Mouse (Mus musculus) midbrain, embryonic 11.5 days (tissue): ENCODE results near the gene Vhl. TPM values are rescaled to one million over a fixed set of nuclear protein-coding genes. Genes with fewer than 3 reads are reported as not detected.

Experiments
- ATAC-seq: fragments of 200-750 bp; cut with Nextera tagmentation; 2 replicates; pipeline ENCODE4 v1.8.0; 2017; ENCODE audit warnings: moderate TSS enrichment, moderate library complexity; ENCODE audit not compliant: low FRiP score
- DNase-seq: peaks from one replicate; pipeline ENCODE4 v3.0.0; 2015; ENCODE audit warnings: low spot score; ENCODE audit errors: missing footprints
- H3K27ac ChIP-seq: fragments of 300-500 bp; sonication (generic); 2 replicates; pipeline ENCODE4 v1.5.1; 2014; ENCODE audit warnings: low read depth, low read length
- H3K27me3 ChIP-seq: fragments of 300-500 bp; sonication (generic); 2 replicates; pipeline ENCODE4 v1.6.1; 2014; ENCODE audit warnings: mild to moderate bottlenecking, low read length, moderate library complexity, mixed read lengths; ENCODE audit not compliant: control insufficient read depth, insufficient read depth
- H3K36me3 ChIP-seq: fragments of 300-500 bp; sonication (generic); 2 replicates; pipeline ENCODE4 v1.6.1; 2014; ENCODE audit warnings: mild to moderate bottlenecking, low read length, moderate library complexity, mixed read lengths; ENCODE audit not compliant: control insufficient read depth, insufficient read depth
- H3K4me1 ChIP-seq: fragments of 300-500 bp; sonication (generic); 2 replicates; pipeline ENCODE4 v1.6.1; 2014; ENCODE audit warnings: low read length; ENCODE audit not compliant: control insufficient read depth, insufficient read depth
- H3K4me2 ChIP-seq: fragments of 300-500 bp; sonication (generic); 2 replicates; pipeline ENCODE4 v1.6.1; 2014; ENCODE audit warnings: mild to moderate bottlenecking, moderate library complexity
- H3K4me3 ChIP-seq: fragments of 300-500 bp; sonication (generic); 2 replicates; pipeline ENCODE4 v1.5.1; 2014; ENCODE audit warnings: low read depth, low read length
- H3K9ac ChIP-seq: fragments of 300-500 bp; sonication (generic); 2 replicates; pipeline ENCODE4 v1.6.1; 2014; ENCODE audit warnings: low read length
- H3K9me3 ChIP-seq: fragments of 300-500 bp; sonication (generic); 2 replicates; pipeline ENCODE4 v1.6.1; 2016; ENCODE audit warnings: low read length; ENCODE audit not compliant: control insufficient read depth
- WGBS: fragments of 180-500 bp; shearing (Covaris S2); extraction: QIAGEN DNeasy Blood & Tissue Kit; methylation state at CpG from one replicate; pipeline ENCODE4 v1.1.7; 2014; 5-methylcytosine and 5-hydroxymethylcytosine counted together
- polyA plus RNA-seq: library from polyadenylated mRNA; unstranded; fragments of >200 nt; fragmentation: Nextera tagmentation; extraction: Ambion mirVana; gene quantifications from 2 replicates; pipeline ENCODE4 v1.2.1, GENCODE M21; 2014

Gene Vhl
- polyA plus RNA-seq, 1 experiment from 2014 or later = 60.9 TPM

GRCm38 (mm10) chr6:113614152-113614551, 9.6 kb upstream of the Vhl start:
- Histone ChIP-seq H3K4me2 (no peak overlapping the region), H3K4me1 (no peaks in the 10 kb centered on the region), H3K27ac (no peak overlapping the region), H3K9me3 (no peaks in the 10 kb centered on the region), H3K27me3 (no peaks in the 10 kb centered on the region), H3K4me3 (no peak overlapping the region), H3K9ac (no peak overlapping the region), H3K36me3 (peaks cover 22% of the 10 kb centered on the region)
- WGBS = 95% methylated on average over 7 of the region's 7 CpGs
- no peak for ATAC-seq
- DNase-seq = no peak

- no peak overlapping the region for H3K27ac ChIP-seq
- DNase-seq (no peak), ATAC-seq (no peak)
- WGBS = 96% methylated on average over 8 of the region's 8 CpGs
- peaks cover 22% of the 10 kb centered on the region for H3K36me3 ChIP-seq
- no peak overlapping the region for H3K4me2 ChIP-seq
- H3K4me1 ChIP-seq = no peaks in the 10 kb centered on the region
- no peaks in the 10 kb centered on the region for H3K9me3 ChIP-seq
- no peak overlapping the region for H3K9ac ChIP-seq
- H3K4me3 ChIP-seq = no peak overlapping the region
- no peaks in the 10 kb centered on the region for H3K27me3 ChIP-seq
These were observed 8.8 kb upstream of the Vhl start for GRCm38 (mm10) chr6:113614997-113615396.

DNA sequence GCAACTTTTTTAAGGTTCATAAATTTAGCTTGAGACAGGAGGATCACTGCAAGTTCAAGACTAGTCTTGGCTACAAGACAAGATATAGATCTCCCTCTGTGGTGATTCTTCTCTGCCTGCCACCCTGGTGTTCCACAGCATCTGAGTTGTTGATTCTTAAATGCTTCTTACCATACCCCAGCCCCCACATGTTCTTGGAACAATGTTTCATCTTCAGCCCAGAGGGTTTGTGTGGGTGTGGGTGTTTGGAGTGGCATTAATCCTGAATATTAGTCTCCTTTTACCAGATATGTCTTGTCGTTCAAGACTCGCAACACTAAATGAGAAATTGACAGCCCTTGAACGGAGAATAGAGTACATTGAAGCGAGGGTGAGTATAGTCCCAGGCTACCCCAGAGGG, 8.3 kb upstream of the Vhl start:
- H3K4me2 ChIP-seq = no peak overlapping the region
- H3K9me3 ChIP-seq = no peaks in the 10 kb centered on the region
- ATAC-seq = no peak
- H3K4me3 ChIP-seq = no peak overlapping the region
- no peak for DNase-seq
- no peak overlapping the region for H3K9ac ChIP-seq
- H3K36me3 ChIP-seq = peaks cover 22% of the 10 kb centered on the region
- WGBS = 94% methylated on average over 4 of the region's 4 CpGs
- H3K27me3 ChIP-seq = no peaks in the 10 kb centered on the region
- H3K4me1 ChIP-seq = no peaks in the 10 kb centered on the region
- no peak overlapping the region for H3K27ac ChIP-seq

DNA sequence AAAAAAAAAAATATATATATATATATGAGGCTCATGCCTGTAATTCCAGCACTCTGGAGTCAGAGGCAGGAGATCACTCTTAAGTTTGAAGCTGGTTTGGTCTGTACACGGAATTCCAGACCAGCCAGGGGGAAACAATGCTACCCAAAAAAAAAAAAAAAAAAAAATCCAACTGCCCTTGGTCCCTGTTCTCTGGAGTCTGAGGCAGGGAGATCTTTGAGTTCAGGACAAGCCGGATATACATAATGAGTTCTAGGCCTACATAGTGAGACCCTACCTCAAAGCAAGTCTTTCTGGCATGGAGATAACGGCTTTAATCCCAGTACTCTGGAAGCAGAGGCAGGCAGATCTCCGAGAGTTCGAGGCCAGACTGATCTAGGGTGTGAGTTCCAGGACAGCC, 373 bp upstream of the Vhl start:
- no peak overlapping the region for H3K27ac ChIP-seq
- peak; percentile 28 for ATAC-seq
- H3K9me3 ChIP-seq = no peaks in the 10 kb centered on the region
- WGBS = 67% methylated on average over 5 of the region's 5 CpGs
- H3K4me1 ChIP-seq = peaks cover 13% of the 10 kb centered on the region
- no peak for DNase-seq
- H3K27me3 ChIP-seq = no peaks in the 10 kb centered on the region
- H3K36me3 ChIP-seq = peaks cover 3% of the 10 kb centered on the region; the same call in 1 of the 2 replicates
- no peak overlapping the region for H3K9ac ChIP-seq
- H3K4me3 ChIP-seq = peak overlapping the region; percentile 77
- peak overlapping the region; percentile 85 for H3K4me2 ChIP-seq

DNA sequence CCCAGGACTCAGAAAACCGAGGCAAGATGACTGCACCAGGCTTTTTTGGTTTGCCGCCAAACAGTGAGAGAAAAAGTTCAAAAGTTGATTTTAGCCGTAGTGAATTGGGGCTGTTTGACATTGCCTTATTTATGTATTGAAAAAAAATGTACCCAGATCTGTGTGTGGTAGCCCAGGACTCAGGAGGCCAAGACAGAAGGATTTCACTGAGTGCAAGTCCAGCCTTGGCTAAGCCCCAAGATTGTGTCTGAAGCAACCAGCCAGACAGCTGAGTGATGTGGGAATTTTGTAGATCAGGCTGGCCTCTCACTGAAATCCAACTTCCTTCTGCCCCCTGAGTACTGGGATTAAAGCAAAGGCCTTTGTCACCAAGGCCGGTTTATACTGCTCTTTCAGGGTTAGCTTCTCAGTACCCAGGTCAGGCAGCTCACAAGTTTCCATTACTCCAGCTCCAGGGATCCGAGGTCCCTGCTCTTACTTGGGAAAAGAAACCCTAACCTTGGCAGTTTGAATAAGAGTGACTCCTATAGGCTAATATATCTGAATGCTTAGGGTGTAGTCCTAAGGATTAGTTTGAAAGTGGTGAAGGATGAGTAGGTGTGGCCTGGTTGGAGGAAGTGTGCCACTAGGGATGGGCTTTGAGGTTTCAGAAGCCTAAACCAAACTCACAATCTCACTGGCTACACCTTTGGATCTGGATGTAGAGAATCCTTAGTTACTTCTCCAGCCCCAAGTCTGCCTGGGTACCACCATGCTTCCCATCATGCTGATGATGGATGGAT, 1.4 kb downstream of the Vhl start:
- Histone ChIP-seq H3K27ac (no peak overlapping the region), H3K4me2 (peak overlapping the region; percentile 85), H3K9ac (peak overlapping the region; percentile 90), H3K4me1 (peaks cover 13% of the 10 kb centered on the region), H3K27me3 (no peaks in the 10 kb centered on the region), H3K4me3 (peak overlapping the region; percentile 77), H3K9me3 (no peaks in the 10 kb centered on the region), H3K36me3 (peaks cover 9% of the 10 kb centered on the region; the same call in 1 of the 2 replicates)
- WGBS = 57% methylated on average over 5 of the region's 5 CpGs
- no peak for ATAC-seq
- peak; percentile 85 for DNase-seq

- H3K4me2 ChIP-seq = no peak overlapping the region
- H3K9ac ChIP-seq = no peak overlapping the region
- peaks cover 11% of the 10 kb centered on the region; the same call in 1 of the 2 replicates for H3K36me3 ChIP-seq
- H3K4me3 ChIP-seq = no peak overlapping the region
- H3K4me1 ChIP-seq = peaks cover 5% of the 10 kb centered on the region
- no peaks in the 10 kb centered on the region for H3K9me3 ChIP-seq
- 81% methylated on average over 5 of the region's 5 CpGs for WGBS
- DNase-seq (no peak), ATAC-seq (no peak)
- no peak overlapping the region for H3K27ac ChIP-seq
- H3K27me3 ChIP-seq = no peaks in the 10 kb centered on the region
These were observed 6.6 kb downstream of the Vhl start for GRCm38 (mm10) chr6:113630322-113630721.

- Histone ChIP-seq H3K4me3 (no peak overlapping the region), H3K9me3 (no peaks in the 10 kb centered on the region), H3K27ac (no peak overlapping the region), H3K4me1 (no peaks in the 10 kb centered on the region), H3K27me3 (no peaks in the 10 kb centered on the region), H3K36me3 (peaks cover 10% of the 10 kb centered on the region; the same call in 1 of the 2 replicates), H3K4me2 (no peak overlapping the region), H3K9ac (no peak overlapping the region)
- WGBS = 95% methylated on average over 4 of the region's 4 CpGs
- ATAC-seq (0 out of 2 replicates have a peak, but pooled peaks have one; percentile 27), DNase-seq (no peak)
These were observed 9.1 kb downstream of the Vhl start for GRCm38 (mm10) chr6:113632863-113633262.

GRCm38 (mm10) chr6:113638302-113639040, 14.7 kb downstream of the Vhl start, which contains the start of gene Irak2:
Irak2 (plus strand) TSS chr6:113638467.
- ATAC-seq (peak; percentile 96), DNase-seq (peak; percentile 98)
- 9% methylated on average over 37 of the region's 37 CpGs for WGBS
- Histone ChIP-seq H3K9ac (peak within 1 kb of the TSS; percentile 52), H3K27ac (no peak within 1 kb of the TSS), H3K4me2 (peak within 1 kb of the TSS; percentile 56), H3K27me3 (no peaks in the 10 kb centered on the region), H3K36me3 (no peaks in the 10 kb centered on the region), H3K4me1 (no peaks in the 10 kb centered on the region), H3K4me3 (peak within 1 kb of the TSS; percentile 33), H3K9me3 (no peaks in the 10 kb centered on the region)

DNA sequence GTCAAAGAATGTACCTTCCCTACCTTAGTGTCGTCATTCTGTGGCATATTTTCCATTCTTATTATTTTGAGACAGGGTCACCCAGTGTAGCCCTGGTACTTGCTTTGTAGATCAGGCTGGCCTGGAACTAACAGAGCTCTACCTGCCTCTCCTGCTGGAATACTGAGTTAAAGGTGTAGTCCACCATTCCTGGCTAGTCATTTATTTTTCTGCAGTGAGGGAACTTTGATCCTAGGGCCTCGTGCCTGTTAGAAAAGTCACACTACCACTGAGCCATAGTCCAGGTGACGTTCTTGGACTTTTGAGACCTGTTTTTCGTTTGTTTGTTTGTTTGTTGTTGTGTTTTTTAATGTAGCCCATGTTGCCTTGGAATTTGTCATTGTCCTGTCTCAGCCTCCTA, 15.4 kb downstream of the Vhl start:
- no peak overlapping the region for H3K4me3 ChIP-seq
- H3K9ac ChIP-seq = no peak overlapping the region
- no peaks in the 10 kb centered on the region for H3K27me3 ChIP-seq
- H3K27ac ChIP-seq = no peak overlapping the region
- H3K9me3 ChIP-seq = no peaks in the 10 kb centered on the region
- DNase-seq (no peak), ATAC-seq (no peak)
- no peaks in the 10 kb centered on the region for H3K4me1 ChIP-seq
- no peak overlapping the region for H3K4me2 ChIP-seq
- H3K36me3 ChIP-seq = no peaks in the 10 kb centered on the region
- 83% methylated on average over 4 of the region's 4 CpGs for WGBS
